Mouse (Mus musculus) small intestine, adult 10 weeks (tissue): ENCODE data around the gene Cfdp1. TPM values are rescaled to one million over a fixed set of nuclear protein-coding genes. Genes with fewer than 3 reads are reported as not detected.

ENCODE experiments used
- polyA plus RNA-seq: library from polyadenylated mRNA; stranded (reverse); fragments of 350-450 nt; fragmentation: Illumina TruSeq; extraction: RNeasy Lipid Tissue Mini Kit (QIAGEN cat#74804); gene quantifications from one replicate; pipeline ENCODE4 v1.2.3, GENCODE M21; 2014; ENCODE audit warnings: low replicate concordance

The Cfdp1 gene
- 59.6 TPM for polyA plus RNA-seq

DNA sequence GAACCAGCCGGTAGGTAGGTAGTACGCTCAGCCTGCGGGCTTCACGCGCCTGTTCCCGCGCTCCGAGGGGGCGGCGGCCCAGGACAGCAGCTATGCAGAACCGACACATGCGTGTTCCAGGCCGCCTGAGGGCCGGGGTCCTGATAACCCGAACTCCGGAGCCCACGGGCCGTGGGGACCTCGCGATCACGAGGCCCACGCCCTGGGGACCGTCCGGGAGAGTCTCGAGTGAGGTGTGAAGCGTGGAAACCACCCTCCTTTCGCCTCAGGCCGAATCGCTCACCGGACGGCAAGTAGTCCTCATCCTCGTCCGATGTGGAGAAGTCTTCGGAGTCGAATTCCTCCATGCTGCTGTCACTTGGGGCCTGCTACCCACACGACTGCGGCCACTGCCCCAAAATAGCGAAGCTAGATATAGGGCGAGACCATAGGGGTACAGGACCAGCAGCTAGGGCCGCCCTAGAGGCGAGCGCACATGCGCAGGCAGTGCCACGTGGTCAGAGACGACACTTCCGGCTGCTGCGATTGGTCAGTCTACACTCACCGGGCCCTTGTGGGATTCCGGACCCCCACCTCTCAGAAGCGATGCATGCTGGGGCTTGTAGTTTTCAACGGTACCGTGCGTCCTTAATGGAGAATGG, at the start of gene Cfdp1:
Gene Cfdp1 (minus strand): TSS at position 431 of the 641 bp plus-strand sequence.

DNA sequence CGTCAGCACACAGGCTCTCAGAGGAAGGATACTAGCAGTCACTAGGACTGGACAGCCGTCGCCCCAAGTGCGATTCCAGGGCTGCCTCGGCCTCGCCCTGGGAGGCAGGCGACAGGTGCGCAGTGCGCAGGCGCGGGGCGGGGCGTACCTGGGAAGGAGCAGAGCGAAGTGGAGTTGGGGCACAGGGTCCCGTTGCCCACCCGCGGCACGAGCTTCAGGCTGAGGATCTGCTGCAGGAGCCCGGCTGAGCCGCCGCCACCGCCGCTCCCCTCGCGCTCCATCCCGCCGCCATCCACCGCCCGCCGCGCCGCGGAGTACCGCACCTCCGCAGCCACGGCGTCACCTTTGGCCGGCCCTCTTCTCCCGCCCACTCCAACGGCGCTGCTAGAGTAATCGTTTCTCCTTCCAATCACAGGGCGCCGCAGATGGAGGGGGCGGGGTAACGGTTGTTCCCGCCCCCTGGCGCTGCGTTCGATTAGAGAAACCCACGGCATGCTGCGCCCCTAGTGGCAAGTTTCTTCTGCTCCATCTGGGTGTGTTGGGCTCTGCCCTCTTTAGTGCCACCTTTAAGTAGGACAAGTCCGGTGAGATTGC, 22.4 kb upstream of the Cfdp1 start, which contains the start of gene Tmem170:
Gene Tmem170 (minus strand): TSS at position 396 of the 594 bp plus-strand sequence.

DNA sequence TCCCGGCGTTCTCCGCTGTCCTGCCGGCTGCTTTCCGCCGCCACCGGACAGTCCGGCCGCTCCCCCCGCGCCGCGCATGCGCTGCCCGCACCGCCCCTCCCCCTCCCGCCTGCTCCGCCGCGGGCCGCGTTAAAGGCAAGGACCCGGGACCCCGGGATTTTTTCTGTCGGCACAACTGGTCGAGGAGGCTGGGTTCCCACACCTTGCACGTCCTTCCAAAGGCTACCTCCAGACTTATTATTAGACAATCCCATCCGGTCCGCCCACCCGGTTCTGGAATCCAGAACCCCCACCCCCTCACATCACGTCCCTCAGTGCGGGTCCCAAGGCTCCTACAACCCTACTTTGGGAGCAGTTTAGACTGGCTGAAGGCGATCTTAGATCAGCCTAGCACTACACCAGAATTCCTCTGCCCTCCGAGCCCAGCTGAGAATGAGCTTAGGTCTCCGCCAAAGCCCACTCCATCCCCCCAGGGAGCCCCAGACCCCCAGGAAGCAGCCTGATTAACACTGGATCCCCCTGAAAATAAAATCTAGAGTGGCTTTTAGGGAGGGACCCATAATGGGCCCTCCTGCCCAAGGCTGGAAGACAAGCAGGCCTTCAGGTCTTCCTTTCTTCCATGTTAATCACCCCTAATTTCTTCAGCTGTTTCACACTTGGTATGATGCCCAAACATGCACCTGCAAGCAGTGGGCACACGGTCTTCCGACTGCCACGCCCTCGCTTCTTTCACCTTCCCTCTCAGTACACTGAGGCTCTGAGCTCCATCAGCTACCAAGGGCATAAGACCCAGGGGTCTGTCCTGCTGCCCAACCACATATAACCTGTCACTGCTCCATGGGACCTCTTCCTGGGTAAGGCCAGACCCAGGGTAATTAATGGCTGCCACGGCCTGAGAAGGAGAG, 110.0 kb downstream of the Cfdp1 start, which contains the start of gene Bcar1:
Gene Bcar1 (minus strand): TSS at position 18 of the 905 bp plus-strand sequence.

Other genes with a start within 250 kb of the Cfdp1 start
- gene Ldhd, start 223.9 kb downstream of the Cfdp1 start, polyA plus RNA-seq: 0.67 TPM
- 5.7 TPM for gene Zfp1, start 210.9 kb downstream of the Cfdp1 start, polyA plus RNA-seq
- gene Ctrb1, start 163.3 kb downstream of the Cfdp1 start, polyA plus RNA-seq: 21.4 TPM
- 0.67 TPM for gene Bcar1, start 110.5 kb downstream of the Cfdp1 start, polyA plus RNA-seq
- gene Tmem170, start 22.5 kb upstream of the Cfdp1 start, polyA plus RNA-seq: 41.7 TPM
- gene Chst5, start 56.2 kb upstream of the Cfdp1 start, polyA plus RNA-seq: not detected
- 0.52 TPM for gene Tmem231, start 79.6 kb upstream of the Cfdp1 start, polyA plus RNA-seq
- gene Gabarapl2, start 86.4 kb upstream of the Cfdp1 start, polyA plus RNA-seq: 154 TPM
- gene Adat1, start 138.0 kb upstream of the Cfdp1 start, polyA plus RNA-seq: 1.2 TPM
- 16.3 TPM for gene Kars, start 157.0 kb upstream of the Cfdp1 start, polyA plus RNA-seq
- gene Terf2ip, start 157.1 kb upstream of the Cfdp1 start, polyA plus RNA-seq: 12.1 TPM
- 2.2 TPM for gene Gm6793, start 160.7 kb upstream of the Cfdp1 start, polyA plus RNA-seq